Mouse (Mus musculus) kidney, embryonic 16.5 days (tissue): ENCODE measurements around the gene Sprtn. TPM values are rescaled to one million over a fixed set of nuclear protein-coding genes. Genes with fewer than 3 reads are reported as not detected.
A peak's percentile ranks its signal among the peaks of the same experiment; 100 is the strongest.

ENCODE experiments used
- ATAC-seq: fragments of 200-750 bp; cut with Nextera tagmentation; 2 replicates; pipeline ENCODE4 v1.8.0; 2017; ENCODE audit warnings: moderate TSS enrichment; ENCODE audit not compliant: low FRiP score, low TSS enrichment
- H3K27ac ChIP-seq: fragments of 300-500 bp; sonication (generic); 2 replicates; pipeline ENCODE4 v1.5.1; 2014; ENCODE audit warnings: low read length
- H3K27me3 ChIP-seq: fragments of 300-500 bp; sonication (generic); 2 replicates; pipeline ENCODE4 v1.6.1; 2014; ENCODE audit warnings: low read length, control low read depth, mixed read lengths; ENCODE audit not compliant: insufficient read depth
- H3K36me3 ChIP-seq: fragments of 300-500 bp; sonication (generic); 2 replicates; pipeline ENCODE4 v1.6.1; 2014; ENCODE audit warnings: low read length, control low read depth, mixed read lengths; ENCODE audit not compliant: insufficient read depth
- H3K4me1 ChIP-seq: fragments of 300-500 bp; sonication (generic); 2 replicates; pipeline ENCODE4 v1.6.1; 2014; ENCODE audit warnings: low read length, control low read depth, mixed read lengths; ENCODE audit not compliant: insufficient read depth
- H3K4me2 ChIP-seq: fragments of 300-500 bp; sonication (generic); replicated peaks from 2 replicates; pipeline ENCODE4 v1.6.1; 2014; ENCODE audit warnings: low read depth, low read length
- H3K4me3 ChIP-seq: fragments of 300-500 bp; sonication (generic); 2 replicates; pipeline ENCODE4 v1.5.1; 2014; ENCODE audit warnings: mild to moderate bottlenecking, low read length
- H3K9ac ChIP-seq: fragments of 300-500 bp; sonication (generic); replicated peaks from 2 replicates; pipeline ENCODE4 v1.6.1; 2014; ENCODE audit warnings: low read length
- H3K9me3 ChIP-seq: fragments of 300-500 bp; sonication (generic); 2 replicates; pipeline ENCODE4 v1.6.1; 2016; ENCODE audit warnings: low read length, control low read depth
- WGBS: fragments of 180-500 bp; shearing (Covaris S2); extraction: QIAGEN DNeasy Blood & Tissue Kit; methylation state at CpG from one replicate; pipeline ENCODE4 v1.1.7; 2014; 5-methylcytosine and 5-hydroxymethylcytosine counted together
- polyA plus RNA-seq: library from polyadenylated mRNA; unstranded; fragments of >200 nt; fragmentation: Nextera tagmentation; extraction: Ambion mirVana; gene quantifications from 2 replicates; pipeline ENCODE4 v1.2.1, GENCODE M21; 2015

The Sprtn gene
- polyA plus RNA-seq = 9.1 and 9.8 TPM in 2 replicates

DNA sequence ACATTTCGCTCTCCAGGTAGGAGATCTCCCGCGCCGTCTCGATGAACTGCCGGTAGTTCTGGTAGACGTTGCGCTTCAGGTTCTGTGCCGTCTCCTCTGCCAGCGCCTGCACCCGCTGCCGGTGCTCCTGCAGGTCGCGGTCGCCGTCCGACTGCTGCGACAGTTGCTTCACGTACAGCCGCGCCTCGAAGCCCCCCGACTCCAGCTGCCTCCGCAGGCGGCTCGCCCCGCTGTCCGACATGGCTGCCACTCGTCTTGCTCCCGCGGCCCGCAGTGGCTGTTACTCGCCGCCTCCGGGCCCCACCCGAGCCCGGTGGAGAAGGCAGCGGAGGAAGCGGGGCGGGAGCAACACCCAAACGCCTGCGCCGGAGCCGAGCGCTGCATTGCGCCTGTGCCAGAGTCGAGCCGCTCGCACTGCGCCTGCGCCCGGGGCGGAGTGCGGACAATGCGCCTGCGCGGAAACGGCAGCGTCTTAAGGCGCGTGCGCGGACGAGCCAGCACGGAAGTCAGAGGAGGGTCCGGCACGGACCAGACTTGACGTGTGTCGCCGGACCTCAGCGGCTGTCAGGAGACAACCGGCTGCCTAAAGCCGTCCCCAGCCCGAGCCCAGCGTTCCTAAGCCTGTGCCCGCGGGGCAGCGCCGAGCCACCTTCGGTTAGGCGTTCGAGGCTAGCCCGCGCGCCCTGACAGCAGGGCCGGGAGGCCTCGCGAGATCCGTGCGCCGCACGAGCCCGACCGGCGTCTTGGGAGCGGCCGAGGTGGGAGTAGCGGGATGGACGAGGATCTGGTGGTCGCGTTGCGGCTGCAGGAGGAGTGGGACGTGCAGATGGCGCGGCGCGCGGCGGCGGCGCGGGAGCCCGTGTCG, at the start of gene Sprtn, which contains the start of gene Exoc8:
Gene Sprtn (plus strand): TSS at position 501 of the 865 bp plus-strand sequence.
Gene Exoc8 (minus strand): TSS at position 320 of the 865 bp plus-strand sequence.
- under 1% methylated on average over 114 of the region's 114 CpGs for WGBS
- Histone ChIP-seq H3K27ac (peak within 1 kb of the TSS; percentile 79), H3K4me2 (peak within 1 kb of the TSS; percentile 96), H3K27me3 (no peaks in the 10 kb centered on the region), H3K9ac (peak within 1 kb of the TSS; percentile 82), H3K36me3 (peaks cover 42% of the 10 kb centered on the region), H3K9me3 (no peaks in the 10 kb centered on the region), H3K4me1 (peaks cover 21% of the 10 kb centered on the region), H3K4me3 (peak within 1 kb of the TSS; percentile 66)
- ATAC-seq = peak; percentile 86

DNA sequence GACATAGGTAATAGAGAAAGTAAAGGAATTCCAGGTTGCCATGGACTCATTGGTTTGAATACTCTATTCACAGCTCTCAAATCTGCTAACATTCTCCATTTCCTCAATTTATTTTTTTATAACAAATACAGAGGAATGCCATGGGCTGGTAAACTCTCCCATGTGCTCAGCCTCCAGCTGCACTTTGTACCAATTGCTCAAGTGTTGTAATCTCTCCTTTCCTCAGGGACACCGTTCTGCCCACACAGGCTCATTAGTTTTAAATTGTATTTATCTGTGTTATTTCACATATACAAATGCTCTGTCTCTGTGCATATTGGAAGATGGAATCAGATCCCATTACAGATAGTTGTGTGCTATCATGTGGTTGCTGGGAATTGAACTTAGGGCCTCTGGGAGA, 44.2 kb upstream of the Sprtn start:
- Histone ChIP-seq H3K27ac (no peak overlapping the region), H3K4me1 (no peaks in the 10 kb centered on the region), H3K4me2 (no peak overlapping the region), H3K27me3 (no peaks in the 10 kb centered on the region), H3K9ac (no peak overlapping the region), H3K9me3 (peaks cover 52% of the 10 kb centered on the region), H3K36me3 (peaks cover 61% of the 10 kb centered on the region), H3K4me3 (no peak overlapping the region)
- ATAC-seq = no peak
- WGBS = 97% methylated on average over 1 of the region's 1 CpGs

- Histone ChIP-seq H3K9me3 (peaks cover 33% of the 10 kb centered on the region), H3K9ac (no peak overlapping the region), H3K4me2 (no peak overlapping the region), H3K36me3 (peaks cover 59% of the 10 kb centered on the region), H3K4me1 (peaks cover 6% of the 10 kb centered on the region), H3K4me3 (no peak overlapping the region), H3K27me3 (no peaks in the 10 kb centered on the region), H3K27ac (no peak overlapping the region)
- ATAC-seq = no peak
Measured at GRCm38 (mm10) chr8:124859466-124859865, 38.2 kb upstream of the Sprtn start.

DNA sequence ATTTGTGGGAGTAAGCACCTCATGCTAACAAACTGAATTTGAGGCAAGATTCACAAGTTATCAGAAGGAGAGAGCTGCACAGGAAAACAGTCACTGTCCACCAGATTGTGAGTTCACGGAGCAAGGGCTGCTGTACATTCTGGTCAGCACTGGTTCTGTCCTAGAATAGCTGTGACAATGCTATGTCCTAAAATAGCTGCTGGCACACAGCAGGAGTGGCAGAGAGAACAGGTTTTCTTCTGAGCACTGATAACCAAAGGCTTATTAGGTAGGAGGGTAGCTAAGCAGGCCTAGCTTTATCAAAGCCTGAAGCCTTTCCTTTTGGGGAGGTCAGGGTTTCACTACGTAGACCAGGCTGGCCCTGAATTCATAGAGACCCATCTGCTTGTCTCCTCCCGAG, 37.5 kb upstream of the Sprtn start:
- 91% methylated on average over 3 of the region's 3 CpGs for WGBS
- H3K36me3 ChIP-seq = peaks cover 52% of the 10 kb centered on the region

DNA sequence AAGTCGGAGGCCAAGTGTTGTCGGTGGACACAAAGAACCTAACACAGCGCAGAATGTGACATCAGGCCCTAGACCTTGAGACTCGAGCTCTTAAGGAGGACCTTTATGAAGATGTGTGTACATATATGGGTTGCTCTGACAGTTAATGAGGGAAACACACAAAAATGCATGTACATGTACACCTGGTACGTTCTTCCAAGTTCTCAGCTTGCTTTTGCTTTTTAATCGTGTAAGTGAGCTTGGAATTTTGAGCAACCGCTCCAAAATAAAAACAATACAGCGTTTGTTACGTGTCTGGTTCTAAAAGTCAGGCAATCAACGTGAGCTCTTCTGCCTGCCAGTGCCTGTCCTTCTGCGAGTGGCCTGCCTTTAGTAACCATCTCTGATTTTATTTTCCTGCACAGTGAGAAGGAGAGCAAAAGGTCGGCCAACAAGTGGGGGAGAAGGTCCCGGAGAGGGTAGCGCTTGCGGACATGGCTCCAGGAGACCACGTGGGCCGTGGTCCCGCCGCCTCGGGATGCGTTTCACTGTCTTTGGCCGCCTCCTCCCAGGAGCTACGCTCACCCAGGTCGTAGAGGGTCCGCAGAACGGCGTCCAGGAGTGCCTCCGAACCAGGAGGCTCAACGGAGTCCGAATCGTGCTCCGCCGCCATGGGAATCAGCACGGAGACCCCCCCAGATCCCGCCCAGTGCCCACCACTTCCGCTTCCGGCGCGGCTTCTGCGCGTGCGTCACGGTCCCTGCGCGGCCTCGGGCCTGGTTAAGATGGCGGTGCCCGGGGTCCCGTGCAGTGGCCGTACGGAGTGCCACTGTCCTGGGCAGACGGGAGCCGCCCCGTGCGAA, 35.1 kb upstream of the Sprtn start, which contains the start of the genes Gnpat and 2810004N23Rik:
Gene Gnpat (plus strand): TSS at position 713 of the 842 bp plus-strand sequence.
Gene 2810004N23Rik (minus strand): TSS at position 800 of the 842 bp plus-strand sequence.
- Histone ChIP-seq H3K9me3 (peaks cover 3% of the 10 kb centered on the region), H3K36me3 (peaks cover 29% of the 10 kb centered on the region), H3K9ac (peak within 1 kb of the TSS; percentile 98), H3K4me2 (peak within 1 kb of the TSS; percentile 82), H3K4me3 (peak within 1 kb of the TSS; percentile 89), H3K4me1 (peaks cover 6% of the 10 kb centered on the region), H3K27ac (peak within 1 kb of the TSS; percentile 95), H3K27me3 (no peaks in the 10 kb centered on the region)
- WGBS = 2% methylated on average over 49 of the region's 55 CpGs
- ATAC-seq = peak; percentile 98

More for the DNA sequence above, 37.5 kb upstream of the Sprtn start:
- Histone ChIP-seq H3K4me1 (peaks cover 6% of the 10 kb centered on the region), H3K4me3 (no peak overlapping the region), H3K9ac (no peak overlapping the region), H3K9me3 (peaks cover 25% of the 10 kb centered on the region), H3K27ac (no peak overlapping the region), H3K4me2 (no peak overlapping the region), H3K27me3 (no peaks in the 10 kb centered on the region)
- ATAC-seq = no peak

- peaks cover 6% of the 10 kb centered on the region for H3K4me1 ChIP-seq
- no peaks in the 10 kb centered on the region for H3K9me3 ChIP-seq
- peak overlapping the region; percentile 95 for H3K27ac ChIP-seq
- peaks cover 22% of the 10 kb centered on the region for H3K36me3 ChIP-seq
- H3K9ac ChIP-seq = peak overlapping the region; percentile 98
- under 1% methylated on average over 33 of the region's 33 CpGs for WGBS
- H3K4me3 ChIP-seq = peak overlapping the region; percentile 89
- peak; percentile 87 for ATAC-seq
- H3K4me2 ChIP-seq = peak overlapping the region; percentile 82
- no peaks in the 10 kb centered on the region for H3K27me3 ChIP-seq
Measured at GRCm38 (mm10) chr8:124863163-124863677, 34.5 kb upstream of the Sprtn start.

DNA sequence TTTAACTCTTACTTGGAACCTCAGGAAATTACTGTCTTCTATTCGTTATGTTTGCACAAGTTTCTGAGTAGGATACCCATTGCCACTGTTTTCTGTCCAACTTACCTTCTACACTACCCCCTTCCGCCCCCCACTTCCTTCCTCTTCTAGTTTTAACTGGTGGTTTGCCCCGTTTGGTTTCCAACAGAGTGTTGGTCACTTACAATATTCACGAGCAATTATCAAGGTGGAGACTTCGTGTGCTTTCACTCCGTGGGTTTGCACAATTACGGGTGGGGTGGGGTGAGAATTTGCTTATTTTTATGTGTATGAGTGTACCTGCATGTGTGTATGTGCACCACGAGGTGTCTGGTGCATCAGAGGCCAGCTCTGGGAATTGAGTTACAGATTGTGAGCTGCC, 34.0 kb upstream of the Sprtn start:
- no peak for ATAC-seq
- H3K4me1 ChIP-seq = peaks cover 6% of the 10 kb centered on the region
- peak overlapping the region; percentile 95 for H3K27ac ChIP-seq
- peak overlapping the region; percentile 89 for H3K4me3 ChIP-seq
- H3K9me3 ChIP-seq = no peaks in the 10 kb centered on the region
- H3K27me3 ChIP-seq = no peaks in the 10 kb centered on the region
- peak overlapping the region; percentile 82 for H3K4me2 ChIP-seq
- WGBS = 15% methylated on average over 8 of the region's 8 CpGs
- peaks cover 17% of the 10 kb centered on the region for H3K36me3 ChIP-seq
- H3K9ac ChIP-seq = peak overlapping the region; percentile 98

GRCm38 (mm10) chr8:124866669-124867068, 31.0 kb upstream of the Sprtn start:
- Histone ChIP-seq H3K36me3 (peaks cover 7% of the 10 kb centered on the region), H3K4me3 (no peak overlapping the region), H3K9ac (no peak overlapping the region), H3K27me3 (no peaks in the 10 kb centered on the region), H3K4me2 (no peak overlapping the region), H3K4me1 (peaks cover 6% of the 10 kb centered on the region), H3K27ac (no peak overlapping the region), H3K9me3 (no peaks in the 10 kb centered on the region)
- ATAC-seq = no peak
- WGBS = 78% methylated on average over 3 of the region's 3 CpGs

GRCm38 (mm10) chr8:124867126-124867525, 30.6 kb upstream of the Sprtn start:
- Histone ChIP-seq H3K9ac (no peak overlapping the region), H3K4me3 (no peak overlapping the region), H3K27me3 (no peaks in the 10 kb centered on the region), H3K27ac (no peak overlapping the region), H3K4me2 (no peak overlapping the region), H3K9me3 (no peaks in the 10 kb centered on the region), H3K4me1 (peaks cover 6% of the 10 kb centered on the region), H3K36me3 (peaks cover 11% of the 10 kb centered on the region)
- no peak for ATAC-seq
- WGBS = 35% methylated on average over 2 of the region's 2 CpGs
